Mouse (Mus musculus) lung, postnatal 0 days (tissue): ENCODE data around the gene Gpr55.

Experiments used
- CTCF ChIP-seq: IDR thresholded peaks from 2 replicates; pipeline ENCODE4 v1.5.1; 2016; ENCODE audit warnings: antibody characterized with exemption, mild to moderate bottlenecking
- EP300 ChIP-seq: IDR thresholded peaks from 2 replicates; pipeline ENCODE4 v1.6.1; 2016; ENCODE audit warnings: antibody characterized with exemption, mild to moderate bottlenecking, control low read depth

GRCm38 (mm10) chr1:85902108-85902561 is 58.7 kb downstream of the Gpr55 start:
- TF ChIP-seq CTCF: no peak
- no peak for TF ChIP-seq EP300
